Mouse (Mus musculus) heart, embryonic 16.5 days (tissue): ENCODE data around the gene Anks1. TPM values are rescaled to one million over a fixed set of nuclear protein-coding genes. Genes with fewer than 3 reads are reported as not detected.

Source experiments
- ATAC-seq: fragments of 200-750 bp; cut with Nextera tagmentation; replicated peaks from 2 replicates; pipeline ENCODE4 v1.8.0; 2017; ENCODE audit warnings: moderate number of reproducible peaks; ENCODE audit not compliant: insufficient read depth, low FRiP score; ENCODE audit errors: extremely low read depth
- H3K27ac ChIP-seq: fragments of 300-500 bp; sonication (generic); 2 replicates; pipeline ENCODE4 v1.5.1; 2014; ENCODE audit warnings: mild to moderate bottlenecking, low read length, control low read depth, moderate library complexity
- H3K27me3 ChIP-seq: fragments of 300-500 bp; sonication (generic); 2 replicates; pipeline ENCODE4 v1.6.1; 2014; ENCODE audit warnings: low read length, mixed read lengths; ENCODE audit not compliant: control insufficient read depth, insufficient read depth
- H3K36me3 ChIP-seq: fragments of 300-500 bp; sonication (generic); 2 replicates; pipeline ENCODE4 v1.6.1; 2014; ENCODE audit not compliant: control insufficient read depth, insufficient read depth
- H3K4me1 ChIP-seq: fragments of 300-500 bp; sonication (generic); 2 replicates; pipeline ENCODE4 v1.6.1; 2014; ENCODE audit warnings: low read length, mixed read lengths; ENCODE audit not compliant: control insufficient read depth, insufficient read depth
- H3K4me2 ChIP-seq: fragments of 300-500 bp; sonication (generic); 2 replicates; pipeline ENCODE4 v1.6.1; 2014; ENCODE audit warnings: low read depth, mild to moderate bottlenecking, control low read depth, low read length
- H3K4me3 ChIP-seq: fragments of 300-500 bp; sonication (generic); 2 replicates; pipeline ENCODE4 v1.5.1; 2014; ENCODE audit warnings: mild to moderate bottlenecking, control low read depth, low read length
- H3K9ac ChIP-seq: fragments of 300-500 bp; sonication (generic); 2 replicates; pipeline ENCODE4 v1.6.1; 2014; ENCODE audit warnings: low read length, control low read depth
- H3K9me3 ChIP-seq: fragments of 300-500 bp; sonication (generic); replicated peaks from 2 replicates; pipeline ENCODE4 v1.6.1; 2016; ENCODE audit warnings: low read length; ENCODE audit not compliant: control insufficient read depth
- WGBS: fragments of 180-500 bp; shearing (Covaris S2); extraction: QIAGEN DNeasy Blood & Tissue Kit; methylation state at CpG from one replicate; pipeline ENCODE4 v1.1.7; 2014; 5-methylcytosine and 5-hydroxymethylcytosine counted together
- polyA plus RNA-seq: library from polyadenylated mRNA; unstranded; fragments of >200 nt; fragmentation: Nextera tagmentation; extraction: Ambion mirVana; gene quantifications from 2 replicates; pipeline ENCODE4 v1.2.1, GENCODE M21; 2015

Anks1 gene
- polyA plus RNA-seq, 1 experiment from 2014 or later: 11.4 TPM

GRCm38 (mm10) chr17:28015068-28015730 is 106.1 kb downstream of the Anks1 start:
- ATAC-seq: peak; percentile 62
- WGBS: 52% methylated on average over 17 of the region's 17 CpGs
- Histone ChIP-seq H3K4me1 (peaks cover 79% of the 10 kb centered on the region), H3K9me3 (no peaks in the 10 kb centered on the region), H3K27ac (peak overlapping the region; percentile 83), H3K27me3 (no peaks in the 10 kb centered on the region), H3K4me3 (no peak overlapping the region), H3K9ac (peak overlapping the region; percentile 14; the same call in 1 of the 2 replicates), H3K4me2 (no peak overlapping the region; the same call in 1 of the 2 replicates), H3K36me3 (0 out of 2 replicates have a peak, but pooled peaks cover 4% of the 10 kb centered on the region)

GRCm38 (mm10) chr17:28016056-28016797 is 107.1 kb downstream of the Anks1 start:
- H3K4me2 ChIP-seq: no peak overlapping the region
- H3K36me3 ChIP-seq: 0 out of 2 replicates have a peak, but pooled peaks cover 4% of the 10 kb centered on the region
- 0 out of 2 replicates have a peak, but pooled peaks have one; percentile 9 for ATAC-seq
- no peaks in the 10 kb centered on the region for H3K9me3 ChIP-seq
- peaks cover 81% of the 10 kb centered on the region for H3K4me1 ChIP-seq
- H3K27me3 ChIP-seq: no peaks in the 10 kb centered on the region
- H3K4me3 ChIP-seq: no peak overlapping the region
- peak overlapping the region; percentile 83 for H3K27ac ChIP-seq
- WGBS: 68% methylated on average over 8 of the region's 8 CpGs
- peak overlapping the region; percentile 55; the same call in 1 of the 2 replicates for H3K9ac ChIP-seq

GRCm38 (mm10) chr17:28018344-28018743 is 109.2 kb downstream of the Anks1 start:
- H3K4me1 ChIP-seq: peaks cover 78% of the 10 kb centered on the region
- no peak overlapping the region for H3K9ac ChIP-seq
- H3K4me3 ChIP-seq: no peak overlapping the region
- no peak overlapping the region for H3K27ac ChIP-seq
- H3K4me2 ChIP-seq: no peak overlapping the region
- H3K9me3 ChIP-seq: no peaks in the 10 kb centered on the region
- WGBS: 67% methylated on average over 6 of the region's 6 CpGs
- H3K27me3 ChIP-seq: no peaks in the 10 kb centered on the region
- ATAC-seq: no peak
- H3K36me3 ChIP-seq: no peaks in the 10 kb centered on the region

- Histone ChIP-seq H3K27me3 (no peaks in the 10 kb centered on the region), H3K36me3 (no peaks in the 10 kb centered on the region), H3K4me3 (no peak overlapping the region), H3K9ac (peak overlapping the region; percentile 52; the same call in 1 of the 2 replicates), H3K27ac (no peak overlapping the region), H3K4me1 (peaks cover 73% of the 10 kb centered on the region), H3K4me2 (no peak overlapping the region), H3K9me3 (no peaks in the 10 kb centered on the region)
- ATAC-seq: no peak
- 62% methylated on average over 11 of the region's 11 CpGs for WGBS
Measured at GRCm38 (mm10) chr17:28018776-28019175, 109.7 kb downstream of the Anks1 start.

GRCm38 (mm10) chr17:28019785-28020696 is 110.9 kb downstream of the Anks1 start:
- no peak for ATAC-seq
- H3K4me1 ChIP-seq: peaks cover 63% of the 10 kb centered on the region
- 67% methylated on average over 21 of the region's 21 CpGs for WGBS

GRCm38 (mm10) chr17:28021911-28022310 is 112.8 kb downstream of the Anks1 start:
- Histone ChIP-seq H3K4me3 (no peak overlapping the region), H3K9me3 (no peaks in the 10 kb centered on the region), H3K9ac (no peak overlapping the region), H3K27me3 (no peaks in the 10 kb centered on the region), H3K4me1 (peaks cover 62% of the 10 kb centered on the region), H3K36me3 (no peaks in the 10 kb centered on the region), H3K27ac (peak overlapping the region; percentile 45), H3K4me2 (no peak overlapping the region)
- WGBS: 44% methylated on average over 10 of the region's 10 CpGs
- ATAC-seq: 0 out of 2 replicates have a peak, but pooled peaks have one; percentile 37

More at GRCm38 (mm10) chr17:28019785-28020696, 110.9 kb downstream of the Anks1 start:
- Histone ChIP-seq H3K9ac (peak overlapping the region; percentile 52), H3K9me3 (no peaks in the 10 kb centered on the region), H3K27me3 (no peaks in the 10 kb centered on the region), H3K27ac (peak overlapping the region; percentile 61), H3K4me3 (no peak overlapping the region), H3K4me2 (no peak overlapping the region), H3K36me3 (no peaks in the 10 kb centered on the region)

GRCm38 (mm10) chr17:28022854-28023655 is 113.9 kb downstream of the Anks1 start:
- ATAC-seq: no peak
- H3K27ac ChIP-seq: peak overlapping the region; percentile 45
- H3K4me1 ChIP-seq: peaks cover 59% of the 10 kb centered on the region
- no peaks in the 10 kb centered on the region for H3K36me3 ChIP-seq
- H3K27me3 ChIP-seq: no peaks in the 10 kb centered on the region
- no peak overlapping the region for H3K4me2 ChIP-seq
- H3K4me3 ChIP-seq: no peak overlapping the region
- H3K9ac ChIP-seq: no peak overlapping the region
- no peaks in the 10 kb centered on the region for H3K9me3 ChIP-seq
- 84% methylated on average over 22 of the region's 22 CpGs for WGBS

GRCm38 (mm10) chr17:28025541-28025961 is 116.4 kb downstream of the Anks1 start:
- Histone ChIP-seq H3K27ac (peak overlapping the region; percentile 72), H3K4me2 (no peak overlapping the region), H3K9ac (peak overlapping the region; percentile 35), H3K27me3 (no peaks in the 10 kb centered on the region), H3K4me3 (no peak overlapping the region), H3K36me3 (no peaks in the 10 kb centered on the region), H3K4me1 (peaks cover 41% of the 10 kb centered on the region), H3K9me3 (no peaks in the 10 kb centered on the region)
- peak; percentile 43 for ATAC-seq
- WGBS: 38% methylated on average over 5 of the region's 5 CpGs
